Mouse (Mus musculus) urinary bladder, postnatal 10 days (tissue): Measurements from ENCODE around the gene Myt1l.

ENCODE experiments used
- DNase-seq: peaks from one replicate; pipeline ENCODE4 v3.0.0; 2022; ENCODE audit warnings: low spot score

Myt1l gene

DNA sequence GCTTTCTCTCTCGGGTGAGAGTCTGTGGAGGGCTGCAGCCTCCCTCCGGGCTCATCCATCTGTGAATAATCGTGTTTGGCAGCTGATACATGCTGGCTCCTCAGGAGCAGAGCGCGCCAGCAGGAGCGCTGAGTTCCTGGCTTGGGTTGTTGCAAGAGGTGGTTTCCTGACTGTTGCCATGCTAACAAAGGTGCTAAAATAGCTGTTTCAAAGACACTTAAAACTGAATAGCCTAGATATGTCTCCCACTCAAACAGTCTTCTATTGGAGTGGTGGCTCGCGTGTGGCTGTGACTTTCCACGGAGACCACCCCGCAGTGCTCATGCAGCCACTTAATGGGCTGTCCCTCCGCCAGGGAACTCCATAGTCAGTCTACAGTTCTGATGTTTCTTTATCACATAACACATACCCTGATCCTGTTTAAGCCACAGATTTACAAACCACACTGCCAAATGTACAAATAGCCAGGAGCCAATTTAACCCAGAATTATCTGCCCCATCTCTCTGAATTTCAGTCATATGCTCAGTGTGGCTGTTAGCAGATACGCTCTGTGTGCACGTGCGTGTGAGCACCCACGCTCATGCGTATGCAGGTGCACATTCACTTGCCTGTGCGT lies 195.6 kb downstream of the Myt1l start:
- DNase-seq: no peak

DNA sequence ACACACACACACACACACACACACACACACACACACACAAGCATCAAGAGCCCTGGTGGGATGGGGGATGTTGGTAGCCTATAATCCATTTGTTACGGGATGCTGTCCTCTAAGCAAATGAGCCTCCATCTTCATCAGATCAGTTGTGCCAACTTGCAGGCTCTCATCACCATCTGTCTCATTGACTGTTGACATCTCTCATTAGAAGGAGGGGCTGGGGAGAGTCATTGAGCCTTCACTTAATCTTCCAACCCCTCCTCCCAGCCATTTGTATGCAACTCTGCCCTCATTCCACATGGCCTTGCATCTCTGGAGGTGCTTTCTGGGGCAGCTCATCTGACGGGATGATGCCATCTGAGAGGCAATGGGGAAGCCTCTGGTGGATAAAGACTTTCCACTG lies 200.1 kb downstream of the Myt1l start:
- no peak for DNase-seq

DNA sequence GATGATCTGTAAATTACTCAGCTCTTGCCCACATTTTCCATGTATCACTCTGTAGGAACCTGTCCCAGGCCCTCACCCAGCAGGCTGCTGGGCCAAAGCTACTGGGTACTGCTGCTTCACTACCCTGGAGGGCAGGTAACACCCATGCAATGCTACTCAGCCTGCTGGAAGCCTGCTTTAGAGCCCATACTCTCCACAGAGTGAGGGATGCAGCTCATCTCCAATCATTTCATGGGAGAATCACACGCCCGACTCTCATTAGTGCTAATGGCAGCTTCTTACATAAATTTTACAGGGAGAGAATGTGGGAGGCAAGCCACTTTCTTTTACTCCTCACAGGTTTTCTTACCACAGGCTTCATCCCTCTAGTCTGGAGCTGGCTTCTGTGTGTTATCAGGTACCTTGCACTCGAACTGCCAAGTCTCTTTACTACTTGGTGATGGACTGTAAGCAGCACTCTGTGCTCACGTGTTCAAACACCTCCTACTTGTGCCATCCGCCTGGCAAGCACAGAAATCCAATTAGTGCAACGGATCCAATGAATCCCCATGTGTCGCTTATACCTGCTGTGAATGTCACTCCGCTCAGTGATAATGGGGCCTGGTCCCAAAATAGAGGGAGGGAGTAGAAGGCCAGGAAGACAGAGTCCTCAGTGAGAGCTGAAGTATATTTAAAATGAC lies 212.3 kb downstream of the Myt1l start:
- DNase-seq: no peak

DNA sequence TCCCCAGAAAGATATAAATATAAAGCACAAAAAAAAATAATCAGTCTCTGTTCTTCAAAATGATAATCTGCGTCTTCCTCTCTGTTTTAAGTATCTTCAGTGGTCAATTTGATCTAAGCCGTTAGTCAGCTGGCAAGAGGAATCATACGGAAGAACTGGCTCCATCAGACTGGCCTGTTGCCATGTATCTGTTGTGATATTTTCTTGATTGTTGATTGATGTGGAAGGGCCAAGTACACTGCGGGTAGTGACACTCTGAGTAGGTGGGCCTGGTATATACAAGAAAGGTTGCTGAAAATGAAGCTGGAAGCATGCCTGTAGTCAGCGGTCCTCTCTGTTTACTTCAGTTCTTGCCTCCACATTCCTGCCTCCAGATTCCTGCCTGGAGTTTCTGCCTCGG lies 213.0 kb downstream of the Myt1l start:
- DNase-seq: no peak

DNA sequence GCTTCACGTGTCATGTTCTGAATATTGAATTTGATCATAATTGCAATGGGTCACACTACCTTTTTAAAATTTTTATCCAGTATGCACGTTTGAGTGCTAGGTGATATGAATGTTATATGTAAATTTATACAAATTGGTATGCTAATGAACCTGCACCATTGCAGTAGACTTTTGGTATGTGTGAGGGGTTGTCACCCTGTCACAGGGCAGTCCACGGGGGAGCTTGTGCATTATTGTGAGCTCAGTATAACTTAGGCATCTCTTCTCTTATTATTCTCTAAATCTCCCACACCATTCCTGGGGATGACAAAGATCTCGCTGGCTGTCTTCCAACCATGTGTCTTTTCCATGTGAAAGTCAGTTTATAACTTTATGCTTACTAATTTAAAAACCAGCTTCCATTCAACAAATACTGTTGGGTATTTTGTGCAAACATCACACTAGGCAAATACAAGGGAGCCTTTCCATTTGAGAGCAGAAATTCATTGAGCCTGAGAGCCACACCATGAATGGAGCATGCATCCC lies 222.5 kb downstream of the Myt1l start:
- DNase-seq: no peak

DNA sequence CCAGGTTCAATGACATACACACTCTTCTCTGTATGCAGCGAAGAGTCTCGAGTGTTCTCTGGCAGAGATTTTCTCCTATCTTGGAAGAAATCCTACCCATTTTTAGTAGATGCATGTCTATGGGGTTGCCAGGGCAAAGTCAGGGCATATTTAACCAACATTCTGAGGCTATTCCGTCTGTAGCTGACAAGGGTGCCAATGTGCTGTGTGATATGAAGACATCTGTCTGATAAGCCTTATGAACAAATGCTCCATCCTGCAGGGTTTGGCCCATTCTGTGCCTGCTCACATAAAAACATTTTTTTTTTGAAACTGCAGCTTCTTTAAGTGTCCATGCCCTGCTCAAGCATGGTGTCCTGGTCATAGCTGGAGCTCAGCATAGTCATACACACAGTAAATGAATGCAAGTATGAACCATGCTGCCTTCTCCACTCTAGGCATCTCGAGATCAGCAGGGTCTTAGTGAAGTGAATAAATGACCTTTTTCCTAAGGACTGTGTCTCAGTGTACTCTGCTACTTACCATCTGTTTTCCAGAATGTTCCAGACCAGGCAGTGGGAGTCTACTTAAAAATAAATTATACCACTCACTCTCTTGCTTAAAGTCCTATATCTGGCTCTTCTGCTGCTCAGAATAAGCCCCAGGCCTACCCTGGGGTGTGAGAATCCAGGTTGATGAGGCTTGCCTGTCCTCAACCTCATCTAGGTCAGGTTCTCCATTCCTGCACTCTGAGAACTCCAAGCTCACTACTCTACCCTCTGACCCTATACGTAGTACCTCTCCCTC lies 227.1 kb downstream of the Myt1l start:
- no peak for DNase-seq

DNA sequence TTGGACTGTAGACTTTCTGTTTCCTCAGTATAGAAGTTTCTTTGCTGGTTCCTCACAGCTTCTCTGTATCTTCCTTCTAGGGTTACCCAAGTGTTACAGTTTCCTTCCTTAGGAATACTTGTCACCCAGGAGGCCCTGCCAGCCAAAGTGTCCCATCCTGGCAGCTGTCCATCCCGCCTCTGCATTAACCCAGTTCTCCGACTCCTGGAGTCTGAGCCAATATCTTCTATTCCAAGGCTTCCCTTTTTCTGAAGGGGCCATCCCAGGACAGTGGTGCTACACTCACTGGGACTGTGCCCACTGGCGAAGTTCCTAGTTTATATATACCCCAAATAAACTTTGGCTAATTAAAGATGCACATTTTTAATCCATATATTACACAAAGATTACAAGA lies 227.7 kb downstream of the Myt1l start:
- no peak for DNase-seq

DNA sequence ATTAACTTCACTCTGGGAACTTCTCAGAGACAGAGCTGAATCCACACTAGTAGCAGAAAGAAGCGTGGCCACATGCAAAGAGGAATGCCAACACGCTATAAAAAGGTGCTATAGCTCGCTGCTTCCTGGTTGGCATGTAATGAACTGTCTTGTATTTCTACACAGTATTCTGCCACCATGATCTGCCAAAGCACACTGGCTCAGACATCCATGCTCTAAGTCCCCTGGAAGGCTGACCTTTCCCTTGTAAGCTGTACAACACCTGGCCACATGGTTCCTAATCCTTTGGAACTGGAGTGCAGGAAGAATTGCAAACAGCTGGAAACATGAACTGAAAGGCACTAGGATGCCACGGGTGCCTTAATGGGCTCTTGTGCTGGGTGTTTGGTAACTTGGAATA lies 232.4 kb downstream of the Myt1l start:
- DNase-seq: no peak

DNA sequence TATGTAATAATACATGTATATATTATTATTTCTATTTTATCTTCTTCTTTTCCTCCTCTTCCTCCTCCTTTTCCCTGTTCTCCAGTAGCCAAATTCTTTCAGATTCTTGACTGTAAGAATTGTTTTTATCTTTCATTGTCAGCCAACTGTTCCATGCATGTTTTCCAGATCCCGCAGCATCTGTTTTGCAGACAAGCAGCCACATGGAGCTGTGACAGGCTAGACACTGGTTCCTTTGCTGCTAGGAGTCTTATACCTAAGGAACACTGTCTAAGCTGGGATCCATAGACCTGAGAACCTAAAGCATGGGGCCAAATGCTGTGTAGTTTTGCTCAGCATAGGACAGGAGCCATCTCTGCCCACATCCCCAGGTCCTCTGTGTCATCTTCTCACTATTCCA lies 238.0 kb downstream of the Myt1l start:
- DNase-seq: no peak

DNA sequence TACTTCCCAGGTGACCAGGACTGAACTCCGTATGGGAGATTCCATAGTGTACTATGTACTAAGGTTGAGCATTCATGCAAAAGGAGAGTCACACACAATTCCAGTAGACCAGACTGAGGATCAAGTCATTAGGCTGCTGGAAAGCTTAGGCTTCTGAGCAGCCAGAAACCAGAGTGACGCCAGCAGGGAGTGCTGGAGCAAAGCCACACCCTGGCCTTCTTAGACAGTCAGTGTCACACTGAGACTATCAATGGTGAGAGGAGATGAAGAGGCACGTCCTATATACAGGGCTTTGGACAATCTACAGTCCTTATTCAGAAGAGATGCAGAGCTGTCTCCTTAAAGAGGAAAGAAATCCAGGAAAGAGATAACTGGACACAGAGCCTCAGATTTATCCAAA lies 243.6 kb downstream of the Myt1l start:
- no peak for DNase-seq

DNA sequence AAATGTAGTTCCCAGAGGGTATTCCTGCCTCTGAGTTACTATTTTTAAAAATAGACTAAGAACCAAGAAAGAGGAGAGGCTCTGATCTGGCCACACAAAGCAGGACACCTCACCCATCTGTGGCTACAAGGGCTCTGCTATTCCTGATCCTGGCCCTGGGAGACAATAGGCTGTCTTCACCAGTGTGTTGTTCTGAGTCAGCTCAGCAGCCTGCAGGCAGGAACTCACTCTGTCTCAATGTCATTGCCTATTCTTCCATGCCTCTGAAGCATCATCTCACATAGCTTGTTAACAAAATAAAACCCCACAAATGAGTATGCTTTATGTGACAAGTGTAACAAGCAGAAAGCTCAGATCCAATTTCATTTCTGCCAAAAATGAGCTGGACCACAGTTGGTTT lies 244.2 kb downstream of the Myt1l start:
- no peak for DNase-seq

DNA sequence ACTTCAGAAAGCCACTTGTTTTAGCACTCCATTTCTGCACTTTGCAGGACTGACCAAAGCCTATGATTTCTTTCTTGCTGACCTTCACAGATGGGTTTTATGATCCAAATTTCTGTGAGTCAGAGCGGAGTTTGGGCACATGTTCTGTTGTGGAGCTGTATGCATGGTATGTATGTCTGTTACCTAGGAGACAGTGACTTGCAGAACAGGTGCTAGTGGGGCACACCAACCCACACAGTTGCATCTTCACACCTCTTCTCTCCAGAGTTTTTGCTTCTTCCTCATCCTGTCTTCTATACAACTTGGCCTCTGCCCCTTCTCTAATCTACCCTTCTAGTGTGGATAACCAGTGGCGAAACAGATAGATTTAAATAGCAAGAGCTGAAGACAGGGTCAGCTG lies 250.7 kb downstream of the Myt1l start:
- no peak for DNase-seq

DNA sequence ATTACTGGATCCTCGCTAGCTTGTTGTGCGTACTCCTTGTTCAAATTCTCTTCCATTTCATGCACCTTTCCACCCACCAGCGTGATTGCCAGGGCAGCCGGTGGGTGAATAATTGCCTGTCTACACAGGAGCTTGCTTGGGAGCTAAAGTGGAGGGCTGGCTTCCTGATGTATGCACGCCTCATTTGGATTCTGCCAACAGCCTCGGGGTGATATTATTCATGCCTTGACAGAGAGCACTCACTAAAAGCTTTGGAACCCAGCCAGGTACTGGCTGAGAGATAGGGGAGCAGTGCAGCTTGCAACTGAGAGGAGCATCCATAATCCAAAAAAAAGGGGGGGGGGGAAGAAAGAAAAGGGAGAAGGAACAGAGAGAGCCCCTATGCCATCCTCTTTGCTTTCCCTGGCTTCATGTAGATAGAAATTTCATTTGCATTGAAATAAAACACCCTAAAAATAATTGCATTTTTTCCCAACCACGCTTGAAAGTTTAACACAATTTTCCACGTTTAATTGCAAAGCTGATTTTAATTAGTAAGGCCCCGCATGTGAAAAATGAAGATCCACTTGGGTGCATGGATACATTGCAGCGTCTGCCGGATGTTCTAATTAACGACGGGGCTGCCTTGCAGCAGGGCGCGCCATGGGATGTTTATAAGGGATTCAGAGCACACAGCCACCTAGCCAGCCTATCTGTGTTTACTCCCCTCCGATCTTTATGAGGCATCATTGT lies 261.3 kb downstream of the Myt1l start:
- DNase-seq: no peak

DNA sequence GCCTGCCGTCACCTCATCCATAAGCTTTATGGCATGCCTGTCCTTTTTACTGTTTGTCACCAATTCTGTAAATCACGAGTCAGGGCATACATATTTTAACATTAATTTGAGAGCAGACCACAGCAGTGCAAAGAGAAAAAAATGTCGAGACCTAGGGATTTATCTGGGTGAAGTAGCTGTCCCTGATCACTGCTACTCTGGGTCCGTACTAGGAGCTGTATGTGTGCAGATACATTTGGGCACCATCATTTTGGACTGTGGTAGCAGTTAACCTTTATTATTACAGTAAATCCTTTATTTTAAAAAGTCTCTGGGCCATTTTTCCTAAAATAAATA lies 261.8 kb downstream of the Myt1l start:
- no peak for DNase-seq

DNA sequence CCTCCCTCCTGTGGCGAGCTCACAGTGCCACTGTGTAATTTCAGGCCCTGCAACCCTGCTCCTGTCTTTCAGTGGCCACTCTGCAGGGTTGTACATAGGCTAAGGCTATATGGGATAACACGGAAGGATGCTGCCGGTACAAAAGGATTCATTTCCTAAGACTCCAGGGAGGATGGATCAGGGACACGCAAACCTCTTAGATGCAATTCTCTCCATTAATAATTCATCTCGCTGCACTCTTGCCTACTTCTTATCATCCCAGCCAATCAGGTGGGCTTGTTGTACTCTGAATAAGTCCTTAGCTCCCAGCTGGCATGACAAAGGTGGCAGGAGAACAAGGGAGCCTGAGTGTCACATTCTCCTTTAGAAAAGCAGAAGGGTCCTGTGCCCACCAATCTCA lies 264.8 kb downstream of the Myt1l start:
- no peak for DNase-seq

DNA sequence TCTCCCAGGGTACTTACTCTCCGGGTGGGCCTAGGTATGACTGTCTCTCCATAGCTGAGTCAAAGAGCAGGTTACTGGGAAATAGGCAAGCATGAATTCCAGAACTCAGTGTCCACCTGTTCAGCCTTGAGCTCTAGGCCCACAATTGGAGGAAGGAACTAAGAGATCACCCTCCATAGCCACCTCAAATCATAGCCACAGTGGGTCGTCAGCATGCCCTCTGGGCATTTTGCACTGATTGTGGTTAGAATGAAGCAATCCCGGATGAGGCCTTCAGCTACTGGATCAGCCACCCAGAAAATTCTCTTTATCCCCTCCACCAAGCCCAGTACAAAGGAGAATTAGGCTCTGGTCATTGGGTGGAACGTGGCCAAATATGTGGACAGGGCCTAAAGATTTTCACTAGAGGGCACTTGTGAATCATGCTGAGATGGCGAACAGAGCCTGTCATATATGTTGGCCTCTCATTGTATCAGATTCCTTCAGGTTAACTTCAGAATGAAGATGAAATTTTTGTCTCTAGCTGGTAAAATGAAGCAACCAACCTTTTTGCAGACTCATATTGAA lies 267.0 kb downstream of the Myt1l start:
- no peak for DNase-seq

DNA sequence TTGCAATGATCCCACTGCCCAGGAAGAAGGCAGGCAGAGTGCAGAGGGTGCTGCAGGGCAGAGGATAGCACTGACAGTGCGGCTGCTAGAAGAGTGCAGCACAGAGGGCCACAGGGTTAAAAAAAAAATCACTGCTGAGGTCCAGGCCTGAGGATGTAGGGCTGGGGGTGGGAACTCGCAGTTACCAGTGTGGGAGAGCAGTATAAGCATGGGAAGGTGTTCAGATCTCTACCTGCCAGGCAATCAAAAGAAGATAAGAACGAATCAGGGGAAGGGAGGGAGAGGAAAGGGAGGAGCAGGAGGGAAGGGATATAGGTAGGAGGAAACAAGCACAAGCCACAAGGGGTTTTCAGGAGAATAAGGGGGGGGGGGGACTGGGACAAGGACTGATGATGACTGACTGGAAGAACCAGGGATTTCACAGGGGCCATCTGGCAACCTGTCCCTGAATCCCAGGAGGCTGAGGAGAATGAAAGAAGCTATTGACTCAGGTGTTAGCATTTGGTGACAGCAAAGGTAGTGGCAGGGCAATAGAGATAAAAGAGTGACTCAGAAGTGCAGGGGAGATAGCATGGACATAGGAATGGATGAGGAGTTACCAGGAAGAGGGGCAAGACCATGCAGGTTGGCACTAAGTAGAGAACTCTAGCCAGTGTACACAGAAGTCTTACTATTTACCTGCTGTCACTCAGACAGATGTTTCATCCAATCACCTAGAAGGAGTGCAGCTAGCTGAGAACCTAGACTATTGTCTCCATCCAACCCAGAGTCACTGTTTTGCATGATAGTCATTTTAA lies 270.6 kb downstream of the Myt1l start:
- DNase-seq: no peak

DNA sequence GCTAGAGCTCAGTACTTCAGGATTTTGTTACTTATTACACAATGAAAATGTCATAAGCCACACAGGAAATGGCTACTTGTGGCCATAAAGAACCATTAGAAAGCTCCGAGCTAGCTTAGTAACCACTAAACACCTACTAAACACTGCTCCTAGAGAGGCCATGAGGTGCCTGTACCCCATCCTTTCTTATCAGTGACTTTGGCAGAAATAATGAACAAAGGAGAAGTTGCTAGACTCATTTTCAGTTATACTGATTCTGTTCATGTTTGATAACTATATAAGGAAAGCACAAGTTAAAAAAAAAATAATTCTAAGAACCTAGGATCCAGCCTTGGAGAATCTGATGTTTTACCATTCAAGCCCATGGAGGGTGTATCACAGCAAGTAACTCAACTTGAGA lies 278.2 kb downstream of the Myt1l start:
- DNase-seq: no peak

DNA sequence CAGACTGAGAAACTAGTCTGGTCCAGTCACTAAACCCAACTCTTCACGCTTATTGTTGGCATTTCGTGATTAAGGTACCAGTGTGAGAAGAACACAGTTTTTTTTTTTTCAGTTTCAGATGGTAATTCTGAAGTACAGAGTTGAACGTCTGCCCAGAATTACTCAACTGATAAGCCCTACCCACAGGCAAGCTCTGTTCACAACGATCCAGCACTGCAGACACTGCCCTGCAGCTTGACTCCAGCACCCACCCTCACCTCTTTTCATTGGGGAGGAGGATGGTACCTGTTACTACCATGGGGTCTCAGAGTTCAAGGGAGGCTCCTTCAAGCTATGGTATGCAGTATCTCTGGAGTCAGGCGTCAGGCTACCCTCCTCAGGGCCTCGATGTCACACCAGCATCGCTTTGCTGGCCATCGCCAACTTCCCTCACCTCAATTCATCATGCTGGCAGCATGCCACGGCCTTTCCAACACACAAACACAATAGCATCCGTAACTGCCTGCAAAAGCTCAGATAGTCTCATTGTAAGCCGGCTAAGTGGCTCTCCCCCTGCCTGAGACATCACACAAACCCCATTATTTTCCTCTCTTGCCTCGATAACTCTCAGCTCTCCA lies 281.5 kb downstream of the Myt1l start:
- no peak for DNase-seq

DNA sequence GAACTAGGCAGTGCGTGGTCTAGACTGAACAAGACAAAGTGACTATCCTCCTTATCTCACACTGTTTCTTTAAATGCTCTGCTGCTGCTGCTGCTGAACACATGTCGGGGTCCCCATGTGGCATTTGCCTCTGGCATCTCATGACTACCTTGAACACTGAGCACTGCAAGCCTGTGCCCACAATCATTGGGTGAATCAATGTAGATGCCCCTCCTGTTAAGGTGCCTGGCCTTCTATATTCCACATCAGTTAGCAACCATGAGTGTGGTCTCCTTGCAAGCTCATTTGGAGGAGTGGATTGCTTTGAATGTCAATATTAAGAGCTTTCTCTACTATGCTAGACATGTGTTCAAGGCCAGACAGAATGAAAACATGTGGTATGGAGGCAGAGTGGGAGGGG lies 287.3 kb downstream of the Myt1l start:
- DNase-seq: no peak

DNA sequence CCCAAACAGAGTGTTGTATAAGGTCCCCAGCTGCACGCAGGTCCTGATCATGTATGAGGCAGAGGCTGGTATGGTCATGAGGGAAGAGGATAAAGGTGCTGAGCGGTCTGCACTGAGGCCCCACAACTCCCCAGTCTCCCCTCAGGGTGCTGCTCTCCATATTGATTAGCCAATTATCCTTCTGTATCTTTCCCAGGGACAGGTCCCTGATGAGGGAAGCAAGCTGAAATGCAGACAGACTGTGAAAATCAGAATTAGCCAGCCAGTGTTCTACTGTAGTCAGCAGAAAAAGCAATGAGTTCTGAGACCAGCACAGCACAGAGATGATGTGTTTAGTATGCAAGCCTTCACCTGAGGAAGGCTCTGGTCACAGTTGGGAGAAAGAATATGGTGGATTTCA lies 287.9 kb downstream of the Myt1l start:
- DNase-seq: no peak
